Mouse (Mus musculus) neutrophil, adult 5-6 weeks (primary cell): ENCODE results near the gene Th. TPM values are rescaled to one million over a fixed set of nuclear protein-coding genes. Genes with fewer than 3 reads are reported as not detected.
A peak's percentile ranks its signal among the peaks of the same experiment; 100 is the strongest.

Experiments used
- ATAC-seq: fragments of 151-379, 151-347 bp; 2 replicates; pipeline ENCODE4 v1.8.0; 2017; ENCODE audit warnings: mild to moderate bottlenecking, moderate TSS enrichment; ENCODE audit not compliant: insufficient number of reproducible peaks, poor library complexity, low FRiP score, severe bottlenecking; ENCODE audit errors: extremely low read depth
- total RNA-seq: library from RNA; stranded (forward); fragments of 200-1000 nt; gene quantifications from 2 replicates; pipeline ENCODE4 v1.2.3, GENCODE M21; 2017

Th gene
- total RNA-seq: not detected in 2 replicates

DNA sequence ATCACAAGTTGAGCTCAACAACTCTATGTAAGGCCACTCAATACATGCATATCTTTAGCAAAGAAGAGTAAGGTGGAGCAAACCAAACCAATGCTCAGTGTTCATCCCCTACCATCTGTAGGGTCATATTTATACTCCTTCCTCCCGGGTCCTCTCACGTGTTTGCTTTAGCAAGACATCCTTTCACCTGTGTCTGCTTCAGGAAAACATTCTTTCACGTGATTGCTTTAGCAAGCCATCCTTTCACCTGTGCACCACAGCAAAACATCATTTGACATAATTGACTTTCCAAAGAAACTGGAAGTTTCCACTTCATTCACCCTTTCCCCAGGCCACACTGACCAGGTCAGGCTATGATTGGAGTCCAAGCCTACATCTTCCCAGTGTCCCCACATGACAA lies at the start of gene Th:
Gene Th, minus strand, starts transcription at position 101 of the 400 bp plus-strand sequence.
- no peak for ATAC-seq

DNA sequence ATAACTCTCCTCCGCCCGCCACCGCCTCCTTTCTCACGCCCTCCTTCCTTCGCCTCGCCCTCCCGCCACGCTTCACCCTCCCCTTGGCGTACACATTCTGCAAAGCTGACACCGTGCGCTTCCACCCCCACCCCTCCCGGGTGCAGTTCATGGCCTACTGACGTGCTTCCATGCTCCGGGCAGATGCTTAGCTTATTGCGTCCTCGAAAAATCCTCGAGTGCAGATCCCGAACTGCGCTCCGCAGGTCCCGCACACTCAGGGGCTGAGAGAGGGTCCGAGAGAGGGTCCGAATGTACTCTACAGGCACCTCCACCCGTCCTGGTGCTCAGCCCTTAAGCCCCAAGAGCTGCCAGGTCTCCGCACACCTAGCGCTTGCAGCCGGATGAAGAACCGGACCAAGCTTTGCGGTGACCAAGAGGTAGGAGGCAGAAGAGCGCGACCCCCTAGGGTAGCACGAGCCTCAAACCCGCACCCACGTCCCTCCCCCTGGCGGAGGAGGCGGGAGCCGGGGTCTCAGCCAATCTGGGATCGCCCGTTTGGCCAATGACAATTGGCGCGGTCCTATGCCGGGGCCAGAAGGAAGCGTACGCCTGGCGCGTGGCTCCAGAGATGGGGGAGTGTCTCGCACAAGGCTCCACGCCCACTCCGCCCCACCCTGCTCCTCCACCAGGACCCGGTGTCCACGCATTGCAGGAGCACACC lies 38.0 kb upstream of the Th start, which contains the start of gene Ascl2:
Gene Ascl2, minus strand, starts transcription at position 456 of the 703 bp plus-strand sequence.
- ATAC-seq: no peak

DNA sequence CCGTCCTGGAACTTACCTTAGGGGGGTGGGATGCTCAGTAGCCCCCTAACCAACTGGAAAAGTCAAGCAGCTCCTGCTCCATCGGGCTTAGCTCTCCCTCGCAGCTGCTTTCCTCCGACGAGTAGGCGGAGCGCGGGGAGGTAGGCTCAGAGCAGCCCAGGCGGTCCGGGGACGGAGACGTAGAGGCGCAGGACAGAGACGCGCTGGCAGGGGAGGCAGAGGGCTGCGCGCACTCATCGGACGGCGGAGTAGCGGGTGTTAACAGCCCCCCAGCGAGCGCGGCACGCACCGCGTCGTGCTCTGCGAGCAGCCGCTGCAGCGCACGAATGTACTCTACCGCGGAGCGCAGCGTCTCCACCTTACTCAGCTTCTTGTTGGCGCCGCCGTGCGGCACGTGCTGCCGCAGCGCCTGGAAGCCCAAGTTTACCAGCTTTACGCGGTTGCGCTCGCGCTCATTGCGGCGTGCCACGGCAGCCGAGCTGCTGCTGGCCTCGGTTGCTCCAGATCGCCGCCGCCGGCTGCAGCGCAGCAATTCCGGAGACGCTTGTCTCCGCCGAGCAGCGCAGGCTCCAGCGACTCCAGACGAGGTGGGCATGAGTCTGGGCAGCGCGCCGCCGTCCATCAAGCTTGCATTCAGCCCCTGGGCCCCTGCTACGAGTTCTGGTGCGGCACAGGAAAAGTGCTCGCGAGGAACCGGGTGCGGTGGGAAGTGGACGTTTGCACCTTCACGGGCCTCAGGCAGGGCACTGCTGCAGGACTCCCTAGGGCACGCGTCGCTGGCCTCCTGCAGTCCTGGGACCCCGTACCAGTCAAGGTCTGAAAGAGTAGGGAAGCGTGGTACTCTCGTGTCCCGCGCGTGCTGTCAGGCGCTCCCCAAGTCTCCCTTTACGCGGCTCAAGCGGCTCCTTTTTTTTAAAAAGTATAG lies 37.2 kb upstream of the Th start:
- ATAC-seq: peak; percentile 23; the same call in 1 of the 2 replicates

DNA sequence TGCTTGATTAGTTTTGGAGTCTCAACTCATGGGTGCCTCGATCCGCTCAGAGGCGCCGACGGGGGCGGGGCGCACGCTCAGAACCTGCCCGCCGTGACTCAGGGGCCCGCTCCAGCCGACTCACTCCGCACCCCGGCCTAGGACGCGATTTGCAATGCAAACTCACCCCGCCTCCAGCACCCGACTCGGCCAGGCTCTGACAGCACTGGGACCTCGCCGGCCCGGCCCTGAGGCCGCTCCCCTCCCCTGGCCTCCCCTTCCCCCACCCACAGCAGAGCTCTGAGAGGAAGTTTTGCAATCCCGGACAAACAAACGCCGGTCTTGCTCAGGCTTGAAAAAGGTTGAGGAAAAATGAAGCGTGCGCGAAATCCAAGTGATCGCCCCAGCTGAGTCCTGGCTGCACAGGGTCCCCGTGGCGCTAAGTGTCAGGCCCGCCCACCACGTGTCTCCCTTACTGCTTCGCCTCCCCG lies 36.5 kb upstream of the Th start:
- peak; percentile 53 for ATAC-seq

DNA sequence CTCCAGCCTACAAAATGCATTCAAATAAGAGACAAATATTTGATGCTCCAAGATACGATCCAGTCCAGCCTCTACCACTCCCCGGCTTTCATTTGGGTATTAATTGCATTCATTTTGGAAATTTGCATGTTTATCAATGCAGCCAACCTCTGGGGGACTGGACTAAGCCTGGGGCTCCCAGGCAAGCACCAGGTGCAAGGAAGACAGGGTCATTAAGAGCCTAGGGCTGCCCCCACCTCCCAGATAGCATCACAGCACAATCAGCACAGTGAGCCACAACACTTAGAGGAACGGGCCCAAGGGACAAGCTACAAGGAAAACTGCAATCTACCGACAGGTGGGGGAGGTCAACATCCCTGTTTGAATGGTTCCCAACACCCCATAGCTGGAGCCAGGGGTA lies 28.8 kb upstream of the Th start:
- no peak for ATAC-seq

DNA sequence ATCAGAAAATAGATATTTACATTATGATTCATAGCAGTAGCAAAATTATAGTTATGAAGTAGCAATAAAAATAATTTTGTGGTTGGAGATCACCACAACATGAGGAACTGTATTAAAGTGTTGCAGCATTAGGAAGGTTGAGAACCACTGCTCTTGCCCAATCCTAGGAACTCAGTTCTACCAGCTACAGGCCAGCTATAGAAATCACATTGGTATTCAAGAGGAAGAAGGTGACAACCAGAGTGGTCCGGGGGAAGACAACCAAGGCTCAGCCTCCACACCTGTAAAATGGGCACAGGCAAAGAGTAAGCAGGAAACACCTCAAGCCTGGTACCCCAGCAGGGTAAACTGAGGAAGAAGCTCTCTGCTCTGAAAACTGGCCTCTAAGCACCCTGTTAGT lies 27.9 kb upstream of the Th start:
- no peak for ATAC-seq

DNA sequence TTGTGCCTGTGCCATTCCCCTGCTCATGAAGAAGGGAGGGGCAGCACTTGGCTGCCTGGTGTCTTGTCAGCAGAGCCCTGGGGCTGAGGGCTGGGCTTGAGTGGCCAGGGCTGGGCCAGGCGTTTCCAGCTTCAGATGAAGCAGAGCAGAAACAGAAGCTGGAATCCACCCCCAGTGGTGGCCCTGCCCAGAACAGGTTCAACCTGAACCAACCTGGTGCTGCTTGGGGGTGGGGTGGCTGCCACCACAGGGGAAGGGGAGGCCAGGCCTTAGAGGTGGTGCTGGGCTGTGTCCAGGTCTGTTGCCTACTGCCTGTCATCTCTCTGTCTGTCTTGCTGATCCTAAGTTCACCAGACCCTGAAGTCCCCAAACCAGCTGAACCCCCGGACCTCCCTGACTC lies 25.1 kb upstream of the Th start:
- no peak for ATAC-seq

DNA sequence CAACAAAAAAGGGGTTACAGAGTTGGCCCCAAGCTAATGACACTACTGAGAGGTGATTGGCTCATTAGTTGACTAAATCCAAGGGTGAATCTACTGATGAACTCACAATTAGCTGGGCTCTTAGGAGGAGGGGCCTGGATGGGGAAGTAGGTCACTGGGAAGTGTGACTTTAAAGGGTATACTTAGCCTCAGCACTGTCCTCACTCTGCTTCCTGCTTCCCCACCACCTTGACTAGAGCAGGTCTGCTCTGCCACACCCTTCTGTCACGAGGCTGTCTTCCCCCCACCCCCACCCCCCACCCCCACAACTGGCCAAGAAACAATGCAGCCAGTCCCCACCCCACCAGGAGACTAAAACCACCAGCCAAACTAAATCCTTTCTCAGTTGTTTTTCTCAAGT lies 18.6 kb upstream of the Th start:
- ATAC-seq: 0 out of 2 replicates have a peak, but pooled peaks have one; percentile 26

DNA sequence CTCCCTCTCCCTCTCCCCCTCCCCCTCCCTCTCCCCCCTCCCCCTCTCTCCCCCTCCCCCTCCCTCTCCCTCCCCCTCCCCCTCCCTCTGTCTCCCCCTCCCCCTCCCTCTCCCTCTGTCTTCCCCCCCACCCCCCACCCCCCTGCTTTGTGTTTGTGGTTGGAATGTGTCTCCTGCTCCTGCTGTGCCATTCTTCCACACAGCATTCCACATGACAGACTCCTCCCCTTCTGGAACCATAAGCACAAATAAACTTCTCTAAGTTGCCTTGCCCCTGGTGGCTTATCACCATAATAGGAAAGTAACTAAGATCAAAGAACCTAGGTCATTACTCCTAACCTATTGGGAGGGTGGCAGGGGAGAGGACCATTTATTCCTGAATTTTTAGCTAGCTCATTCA lies 6.7 kb upstream of the Th start:
- ATAC-seq: no peak

DNA sequence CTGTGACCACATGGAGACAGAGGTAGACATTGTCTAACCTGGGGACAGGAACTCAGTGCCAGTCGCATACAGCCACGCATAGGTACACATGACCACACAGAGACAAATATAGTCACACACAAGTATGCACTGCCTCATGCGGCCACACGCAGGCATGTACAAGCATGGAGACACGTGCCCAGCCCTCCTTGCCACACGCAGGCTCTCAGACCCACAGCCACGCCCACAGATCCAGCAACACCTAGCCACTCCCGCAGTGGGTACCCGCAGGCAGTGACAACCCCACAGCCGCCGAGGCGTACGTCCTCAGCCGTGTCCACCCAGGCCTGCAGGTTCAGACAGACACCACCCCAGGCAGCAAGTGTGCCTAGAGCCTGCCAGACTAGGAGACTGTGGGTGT lies 4.8 kb upstream of the Th start:
- ATAC-seq: no peak

DNA sequence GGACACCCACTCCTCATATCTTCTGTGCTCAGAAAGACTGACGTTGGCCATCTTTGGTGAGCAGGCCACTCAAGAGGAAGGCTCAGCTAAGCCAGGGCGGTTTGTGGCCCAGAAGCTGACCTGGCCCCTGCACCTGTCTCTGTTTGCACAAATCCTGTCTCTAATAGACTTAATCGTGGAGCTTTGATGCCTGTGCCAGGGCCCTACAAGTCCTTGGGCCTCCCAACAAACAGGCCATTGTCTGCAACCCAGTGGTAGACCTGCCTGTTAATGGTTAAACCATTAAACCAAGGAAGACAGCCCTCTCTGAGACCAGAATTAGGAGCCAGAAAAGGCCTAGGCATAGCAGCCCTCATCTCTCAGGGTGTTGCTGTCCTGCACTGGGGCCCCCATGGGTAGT lies 1.5 kb upstream of the Th start:
- ATAC-seq: no peak

DNA sequence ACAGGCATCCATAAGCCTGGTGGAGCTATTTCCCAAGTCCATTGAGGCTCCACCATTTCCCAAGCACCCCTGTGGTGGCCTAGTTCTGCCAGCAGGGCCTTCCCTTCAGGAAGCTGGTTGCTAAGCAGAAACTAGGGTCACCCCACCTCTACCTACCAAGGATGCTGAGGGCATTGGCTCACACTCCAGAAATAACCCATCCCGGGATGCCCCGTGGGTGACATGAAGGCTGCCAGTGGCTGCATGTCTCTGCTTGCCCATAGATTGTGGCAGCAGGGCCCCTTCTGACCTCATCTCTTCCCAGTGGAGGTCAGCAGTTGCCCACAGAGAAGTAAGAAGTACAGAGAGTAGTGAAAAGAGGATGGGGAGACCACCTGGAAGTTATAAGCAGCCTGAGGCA lies 1.4 kb downstream of the Th start:
- ATAC-seq: no peak

DNA sequence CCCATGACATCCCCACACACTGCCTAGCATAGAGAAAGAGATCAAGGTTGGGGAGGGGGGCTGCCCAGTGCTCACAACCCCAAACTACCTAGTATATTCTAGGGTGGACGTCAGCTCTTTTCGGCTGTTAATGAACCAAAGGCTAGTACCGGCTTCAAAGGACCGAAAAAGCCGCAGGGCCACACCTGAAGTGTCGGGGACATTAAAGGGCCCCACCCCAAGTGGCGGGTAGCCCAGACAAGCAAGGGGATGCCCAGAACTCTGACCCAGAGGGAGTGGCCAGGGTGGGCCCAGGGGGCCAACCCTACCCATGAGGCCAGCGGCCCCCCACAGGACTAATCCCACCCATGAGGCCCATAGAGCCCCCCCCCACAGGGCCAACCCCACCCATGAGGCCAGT lies 3.6 kb downstream of the Th start:
- ATAC-seq: no peak

DNA sequence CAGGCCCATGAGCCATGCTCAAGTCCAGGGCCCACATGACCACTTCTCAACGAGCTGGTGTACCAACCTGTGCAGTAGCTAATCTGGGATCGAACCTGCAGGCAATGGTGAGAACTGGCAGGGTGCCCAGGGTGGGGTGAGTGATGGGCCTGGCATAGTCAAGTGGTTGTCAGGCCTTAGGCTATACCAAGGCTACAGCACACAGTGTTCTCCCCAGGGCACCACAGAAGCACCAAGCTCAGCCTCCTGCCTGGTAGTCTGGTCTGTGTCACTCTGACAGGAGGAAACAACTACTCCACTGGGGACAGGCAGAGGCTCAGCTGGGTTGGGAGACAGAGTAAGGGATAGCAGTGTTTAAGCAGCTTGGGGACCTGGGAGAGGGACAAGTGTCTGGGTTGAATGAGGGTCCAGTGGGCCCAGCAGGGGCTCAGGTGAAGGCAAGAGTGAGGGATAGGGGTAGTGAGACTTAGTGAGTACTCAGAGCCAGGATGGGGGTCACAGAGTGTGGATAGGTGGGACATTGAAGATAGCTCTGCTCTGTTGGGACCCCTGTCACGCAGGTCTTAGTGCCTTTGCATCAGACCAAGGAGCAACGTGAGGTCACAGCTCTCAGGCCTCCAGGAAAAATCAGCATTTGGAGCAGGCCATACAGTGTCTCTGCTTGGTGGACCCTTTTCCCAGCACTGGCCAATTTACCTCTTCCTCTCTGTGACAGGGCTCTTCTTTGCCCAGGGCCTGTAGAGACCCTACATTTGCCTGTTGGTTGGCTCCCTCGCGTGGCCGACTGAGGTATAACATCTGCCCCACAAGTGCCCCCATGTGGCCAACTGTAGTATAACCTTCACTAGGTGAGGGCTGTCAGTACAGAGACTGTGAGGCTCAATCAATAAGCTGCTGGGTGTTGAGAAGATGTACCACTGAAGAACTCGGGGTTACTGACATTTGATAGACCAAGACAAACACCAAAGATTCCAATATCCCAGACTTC lies 12.0 kb downstream of the Th start:
- ATAC-seq: peak; percentile 86

DNA sequence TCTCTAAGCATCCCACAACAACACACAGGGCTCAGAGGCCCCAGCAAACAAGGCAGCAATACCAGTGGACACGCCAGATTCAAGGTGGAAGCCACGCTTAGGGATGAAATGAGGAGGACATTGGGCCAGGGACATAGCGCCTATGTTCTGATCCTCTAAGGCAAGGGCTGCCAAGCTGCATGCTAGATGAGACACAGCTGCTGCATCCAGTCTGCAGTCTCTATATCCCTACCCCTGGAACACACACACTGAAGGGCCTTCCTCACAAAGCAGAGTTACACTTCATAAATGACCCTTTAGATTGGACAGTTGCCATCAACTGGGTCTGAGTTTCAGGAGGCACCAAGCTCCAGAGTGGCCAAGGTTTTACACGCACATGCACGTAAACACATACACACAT lies 13.3 kb downstream of the Th start:
- ATAC-seq: no peak

DNA sequence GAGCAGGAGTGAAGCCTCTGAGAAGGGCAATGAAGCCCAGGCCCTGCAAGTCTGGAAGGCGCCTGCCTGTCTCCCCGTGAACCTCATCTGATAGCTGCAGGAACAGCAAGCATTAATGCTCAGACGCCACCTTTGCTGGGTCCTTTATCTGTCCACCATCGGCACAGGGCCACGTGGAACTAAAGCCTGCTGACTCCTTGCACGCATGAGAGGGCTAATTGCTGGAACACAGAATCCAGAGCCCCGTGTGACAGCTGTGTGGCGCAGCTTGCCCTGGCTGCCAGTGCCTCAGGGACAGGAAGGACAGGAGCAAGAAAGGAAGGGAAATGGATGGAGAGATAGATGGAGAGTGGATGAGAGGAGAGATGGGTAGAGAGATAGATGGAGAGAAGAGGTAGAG lies 14.8 kb downstream of the Th start:
- ATAC-seq: no peak

DNA sequence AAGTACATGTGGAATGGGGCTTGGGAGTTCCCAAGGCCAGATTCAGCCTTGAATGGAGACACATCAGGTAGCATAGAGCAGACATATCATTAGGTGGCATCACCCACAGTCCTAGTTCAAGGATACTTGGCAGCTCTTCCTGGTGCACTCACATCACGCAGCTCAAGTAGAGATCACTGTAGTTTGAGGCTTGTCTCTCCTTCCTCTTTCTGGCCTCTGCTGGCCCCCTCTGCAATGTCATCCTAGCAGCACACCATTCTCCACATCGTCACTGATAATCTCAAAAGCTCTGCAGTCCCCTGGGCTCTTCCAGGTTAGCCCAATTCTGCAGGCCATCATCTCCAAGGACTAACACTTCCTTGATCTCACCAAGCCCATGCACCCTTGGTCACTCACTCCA lies 19.2 kb downstream of the Th start:
- no peak for ATAC-seq

DNA sequence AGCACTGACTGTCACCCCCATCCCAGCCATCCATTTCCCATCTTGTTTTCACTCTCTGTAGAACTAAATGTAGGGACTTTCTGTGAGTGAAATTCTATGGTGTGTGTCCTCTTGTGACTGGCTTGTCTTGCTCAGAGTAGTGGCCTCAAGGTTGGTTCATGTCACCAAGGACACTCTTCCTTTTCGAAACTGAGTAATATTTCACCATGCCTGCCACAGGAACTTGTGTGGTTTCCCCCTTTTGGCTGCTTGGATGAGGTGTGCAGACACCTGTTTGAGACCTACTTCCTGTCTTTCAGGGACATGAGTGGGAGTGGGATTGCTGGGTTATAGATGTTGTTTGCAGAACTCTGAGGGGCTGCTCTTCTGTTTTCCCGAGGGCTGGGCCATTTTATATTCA lies 20.8 kb downstream of the Th start:
- ATAC-seq: no peak

DNA sequence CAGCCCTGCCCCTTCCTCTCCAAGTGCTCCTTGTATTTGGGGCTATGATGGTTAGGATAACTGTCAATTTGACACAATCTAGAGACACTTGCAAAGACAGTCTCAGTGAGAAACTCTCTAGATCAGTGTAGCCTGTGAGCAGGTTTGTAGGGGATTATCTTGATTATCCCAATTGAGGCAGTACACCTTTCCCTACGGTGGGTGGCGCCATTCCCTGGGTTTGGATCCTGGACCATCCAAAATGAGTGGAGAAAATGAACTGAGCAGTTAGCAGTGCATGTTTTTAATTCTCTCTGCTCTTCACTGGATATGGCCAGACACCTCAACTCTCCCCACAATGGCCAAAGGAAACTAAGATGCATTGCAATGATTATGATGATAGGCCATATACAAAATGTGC lies 21.3 kb downstream of the Th start:
- ATAC-seq: no peak
